Mouse (Mus musculus) left cerebral cortex, postnatal 4 days (tissue): ENCODE results near the gene Inhbe. TPM values are rescaled to one million over a fixed set of nuclear protein-coding genes. Genes with fewer than 3 reads are reported as not detected.
A peak's percentile ranks its signal among the peaks of the same experiment; 100 is the strongest.

ENCODE experiments used
- DNase-seq: peaks from one replicate; pipeline ENCODE4 v3.0.0-alpha.2; 2022
- intact Hi-C: fragments of 180-260 bp; cut with DNase I; formaldehyde crosslinking; loops from one replicate; pipeline ENCODE4 v1.15.1; 2025
- total RNA-seq, 2 experiments: library from RNA; stranded (reverse); gene quantifications; 2 replicates each; pipeline ENCODE4 v1.2.3; 2021

Gene Inhbe
- not detected for total RNA-seq

GRCm38 (mm10) chr10:127353909-127354895 is at the start of gene Inhbe:
TSS of gene Inhbe (minus strand) at chr10:127354411.
- intact Hi-C loops: no loop called here
- no peak for DNase-seq

- DNase-seq: no peak
- intact Hi-C loops: no loop called here
These were observed 37.6 kb upstream of the Inhbe start for GRCm38 (mm10) chr10:127391774-127392173.

- DNase-seq: no peak
- intact Hi-C loops: loop anchor here (5.0 kb wide), 1 partner anchor 36 kb away; no protein-coding TSS in a partner anchor
These were observed 27.5 kb upstream of the Inhbe start for GRCm38 (mm10) chr10:127381743-127382134.

- DNase-seq: peak; percentile 73
- intact Hi-C loops: loop anchor here (5.0 kb wide), 1 partner anchor 36 kb away; no protein-coding TSS in a partner anchor
These were observed 26.8 kb upstream of the Inhbe start for GRCm38 (mm10) chr10:127380767-127381742.

- DNase-seq: peak; percentile 98
- intact Hi-C loops: loop anchor here (5.0 kb wide), 1 partner anchor 37 kb away; no protein-coding TSS in a partner anchor
These were observed 26.1 kb upstream of the Inhbe start, which contains the start of gene R3hdm2 for GRCm38 (mm10) chr10:127380251-127380691. TSS of gene R3hdm2 (plus strand) at chr10:127380327.

GRCm38 (mm10) chr10:127379654-127380053 is 25.4 kb upstream of the Inhbe start:
- no peak for DNase-seq

GRCm38 (mm10) chr10:127377700-127378099 is 23.5 kb upstream of the Inhbe start:
- intact Hi-C loops: no loop called here
- DNase-seq: no peak

More at GRCm38 (mm10) chr10:127379654-127380053, 25.4 kb upstream of the Inhbe start:
- intact Hi-C loops: loop anchor here (5.0 kb wide), 1 partner anchor 38 kb away; no protein-coding TSS in a partner anchor

- no peak for DNase-seq
- intact Hi-C loops: no loop called here
These were observed 16.8 kb upstream of the Inhbe start for GRCm38 (mm10) chr10:127371023-127371422.

- DNase-seq: no peak
- intact Hi-C loops: no loop called here
These were observed 15.9 kb upstream of the Inhbe start, which contains the start of gene Inhbc for GRCm38 (mm10) chr10:127369834-127370820. TSS of gene Inhbc (minus strand) at chr10:127370431.

GRCm38 (mm10) chr10:127368273-127368672 is 14.1 kb upstream of the Inhbe start:
- intact Hi-C loops: no loop called here
- DNase-seq: no peak

GRCm38 (mm10) chr10:127367116-127367515 is 12.9 kb upstream of the Inhbe start:
- intact Hi-C loops: no loop called here
- no peak for DNase-seq

GRCm38 (mm10) chr10:127360714-127361113 is 6.5 kb upstream of the Inhbe start:
- no peak for DNase-seq
- intact Hi-C loops: no loop called here

- intact Hi-C loops: no loop called here
- no peak for DNase-seq
These were observed 1.1 kb upstream of the Inhbe start for GRCm38 (mm10) chr10:127355336-127355735.

- DNase-seq: no peak
- intact Hi-C loops: no loop called here
These were observed 1.4 kb downstream of the Inhbe start for GRCm38 (mm10) chr10:127352766-127353165.

- intact Hi-C loops: no loop called here
These were observed 2.0 kb downstream of the Inhbe start for GRCm38 (mm10) chr10:127352187-127352586.

GRCm38 (mm10) chr10:127351719-127352118 is 2.5 kb downstream of the Inhbe start:
- no peak for DNase-seq
- intact Hi-C loops: no loop called here

More at GRCm38 (mm10) chr10:127352187-127352586, 2.0 kb downstream of the Inhbe start:
- DNase-seq: no peak

GRCm38 (mm10) chr10:127351285-127351595 is 3.0 kb downstream of the Inhbe start:
- no peak for DNase-seq
- intact Hi-C loops: no loop called here

GRCm38 (mm10) chr10:127350594-127351284 is 3.5 kb downstream of the Inhbe start:
- peak; percentile 64 for DNase-seq
- intact Hi-C loops: no loop called here

GRCm38 (mm10) chr10:127349810-127350209 is 4.4 kb downstream of the Inhbe start:
- intact Hi-C loops: no loop called here

More at GRCm38 (mm10) chr10:127349810-127350209, 4.4 kb downstream of the Inhbe start:
- DNase-seq: no peak
